In genomic region chr19:38627075-38627768, GRCm38 (mm10) we compare ENCODE assay signal across 27 mouse cellular contexts.
DNase-seq lines count a peak whose midpoint lies in the region; ATAC-seq and TF ChIP-seq lines count a peak whose summit lies in the region.
"Had no signal": no experiment of that assay in that cellular context is flagged by ENCODE, and none has a peak within 500 bp of the region (broad histone marks: within the 10 kb centered on the region; RNA-seq: fewer than 3 reads in every experiment).

No protein-coding gene starts in this region.

- no peaks in the 10 kb centered on the region for H3K36me3 ChIP-seq in heart, postnatal 0 days (replicated peaks; ENCODE audit: control insufficient read depth, insufficient read depth, low read length)
- no peaks in the 10 kb centered on the region for H3K36me3 ChIP-seq in heart, embryonic 10.5 days
- H3K36me3 ChIP-seq in lung, embryonic 16.5 days (ENCODE audit: control insufficient read depth, insufficient read depth, low read length), result no peaks in the 10 kb centered on the region
- no peaks in the 10 kb centered on the region for H3K36me3 ChIP-seq in embryonic facial prominence, embryonic 10.5 days (replicated peaks)
- H3K36me3 ChIP-seq: embryonic facial prominence, embryonic 13.5 days; forebrain, embryonic 12.5 days; G1E; hindbrain, embryonic 13.5 days; limb, embryonic 10.5 days; liver, embryonic 15.5 days; midbrain, embryonic 12.5 days; neural tube, embryonic 15.5 days had no signal

- WGBS in heart, postnatal 0 days, result 38% methylated on average over 9 of the region's 9 CpGs
- WGBS in heart, embryonic 10.5 days, result 78% methylated on average over 9 of the region's 9 CpGs
- WGBS in lung, embryonic 16.5 days, result 43% methylated on average over 9 of the region's 9 CpGs
- WGBS in embryonic facial prominence, embryonic 10.5 days, result 79% methylated on average over 9 of the region's 9 CpGs

- no peak overlapping the region for H3K4me2 ChIP-seq in heart, postnatal 0 days (ENCODE audit: low read depth, low read length)
- no peak overlapping the region for H3K4me2 ChIP-seq in lung, embryonic 16.5 days (ENCODE audit: low read depth, low read length)
- H3K4me2 ChIP-seq: embryonic facial prominence, embryonic 13.5 days; forebrain, embryonic 12.5 days; hindbrain, embryonic 13.5 days; liver, embryonic 15.5 days; midbrain, embryonic 12.5 days; neural tube, embryonic 15.5 days had no signal

- no peak overlapping the region for H3K4me3 ChIP-seq in heart, postnatal 0 days (ENCODE audit: low read depth, low read length)
- H3K4me3 ChIP-seq in heart, embryonic 10.5 days, result no peak overlapping the region
- H3K4me3 ChIP-seq in lung, embryonic 16.5 days (ENCODE audit: low read length), result no peak overlapping the region
- no peak overlapping the region for H3K4me3 ChIP-seq in embryonic facial prominence, embryonic 10.5 days
- H3K4me3 ChIP-seq: embryonic facial prominence, embryonic 13.5 days; erythroblast, embryonic 14.5 days; forebrain, embryonic 12.5 days; gastrocnemius, adult 2 months; hindbrain, embryonic 13.5 days; limb, embryonic 10.5 days; liver, embryonic 15.5 days; midbrain, embryonic 12.5 days; neural tube, embryonic 15.5 days had no signal

- H3K27ac ChIP-seq in heart, postnatal 0 days (ENCODE audit: low read depth), result peak overlapping the region; percentile 32
- no peak overlapping the region for H3K27ac ChIP-seq in heart, embryonic 10.5 days
- no peak overlapping the region; the same call in 1 of the 2 replicates for H3K27ac ChIP-seq in lung, embryonic 16.5 days (ENCODE audit: low read length)
- no peak overlapping the region for H3K27ac ChIP-seq in embryonic facial prominence, embryonic 10.5 days (replicated peaks)
- H3K27ac ChIP-seq: embryonic facial prominence, embryonic 13.5 days; forebrain, embryonic 12.5 days; gastrocnemius, adult 2 months; hindbrain, embryonic 13.5 days; limb, embryonic 10.5 days; liver, embryonic 15.5 days; midbrain, embryonic 12.5 days; neural tube, embryonic 15.5 days had no signal

- no peak for DNase-seq in heart, postnatal 0 days (ENCODE audit: low spot score)
- no peak for DNase-seq in heart, embryonic 10.5 days (ENCODE audit: low spot score)
- DNase-seq in lung, adult 18-20 months, result peak; percentile 60 to 64
- peak; percentile 56 to 71 for DNase-seq in lung, postnatal 4 days
- DNase-seq in embryonic facial prominence, embryonic 10.5 days (ENCODE audit: low spot score), result no peak
- no peak for DNase-seq in layer of hippocampus, adult 11-12 months (ENCODE audit: low spot score)
- DNase-seq: adrenal gland, adult 8-10 months; B cell, adult 2 months; cerebellum, adult 11-12 months; cerebellum, postnatal 14 days; gastrocnemius, adult 2 months; kidney, adult 8-10 months; kidney, postnatal 10 days; liver; right cerebral cortex, postnatal 14 days had no signal

- TF ChIP-seq EP300 in heart, postnatal 0 days (IDR thresholded peaks at IDR 0.05; ENCODE audit: low read depth), result peak; percentile 27; the same call in 1 of the 2 replicates

- no peak for TF ChIP-seq CTCF in heart, postnatal 0 days (IDR thresholded peaks at IDR 0.05; ENCODE audit: low read depth)

- H3K9me3 ChIP-seq in heart, postnatal 0 days (replicated peaks; ENCODE audit: control insufficient read depth, low read length), result no peaks in the 10 kb centered on the region
- no peaks in the 10 kb centered on the region for H3K9me3 ChIP-seq in heart, embryonic 10.5 days
- no peaks in the 10 kb centered on the region for H3K9me3 ChIP-seq in lung, embryonic 16.5 days (ENCODE audit: control insufficient read depth, low read length)
- H3K9me3 ChIP-seq in embryonic facial prominence, embryonic 10.5 days, result no peaks in the 10 kb centered on the region
- H3K9me3 ChIP-seq: embryonic facial prominence, embryonic 13.5 days; forebrain, embryonic 12.5 days; G1E; hindbrain, embryonic 13.5 days; limb, embryonic 10.5 days; liver, embryonic 15.5 days; midbrain, embryonic 12.5 days; neural tube, embryonic 15.5 days had no signal

- H3K4me1 ChIP-seq in heart, postnatal 0 days (ENCODE audit: control insufficient read depth, insufficient read depth), result peaks cover 24% of the 10 kb centered on the region
- no peaks in the 10 kb centered on the region for H3K4me1 ChIP-seq in heart, embryonic 10.5 days
- H3K4me1 ChIP-seq in lung, embryonic 16.5 days (replicated peaks; ENCODE audit: control insufficient read depth, insufficient read depth, low read length), result 0 out of 2 replicates have a peak, but pooled peaks cover 4% of the 10 kb centered on the region
- peaks cover 13% of the 10 kb centered on the region; the same call in 1 of the 2 replicates for H3K4me1 ChIP-seq in embryonic facial prominence, embryonic 10.5 days
- H3K4me1 ChIP-seq: forebrain, embryonic 12.5 days; hindbrain, embryonic 13.5 days; liver, embryonic 15.5 days; midbrain, embryonic 12.5 days; neural tube, embryonic 15.5 days had no signal

- peak; percentile 81 for ATAC-seq in heart, postnatal 0 days (ENCODE audit: insufficient read depth, low read depth)
- peak; percentile 56; the same call in 1 of the 2 replicates for ATAC-seq in lung, embryonic 16.5 days (ENCODE audit: low read depth)
- ATAC-seq: activated CD4-positive, CD25-positive, alpha-beta regulatory T cell, adult 4 months had no signal

- no peak overlapping the region for H3K9ac ChIP-seq in heart, postnatal 0 days (replicated peaks; ENCODE audit: low read depth, low read length)
- H3K9ac ChIP-seq in lung, embryonic 16.5 days (ENCODE audit: low read length), result no peak overlapping the region
- H3K9ac ChIP-seq: embryonic facial prominence, embryonic 13.5 days; forebrain, embryonic 12.5 days; hindbrain, embryonic 13.5 days; liver, embryonic 15.5 days; midbrain, embryonic 12.5 days; neural tube, embryonic 15.5 days had no signal

- no peaks in the 10 kb centered on the region for H3K27me3 ChIP-seq in heart, postnatal 0 days (ENCODE audit: control insufficient read depth, insufficient read depth, low read length)
- no peaks in the 10 kb centered on the region for H3K27me3 ChIP-seq in heart, embryonic 10.5 days (ENCODE audit: insufficient read depth, poor library complexity, severe bottlenecking)
- H3K27me3 ChIP-seq in lung, embryonic 16.5 days (ENCODE audit: control insufficient read depth, insufficient read depth, low read depth, low read length), result no peaks in the 10 kb centered on the region
- H3K27me3 ChIP-seq in embryonic facial prominence, embryonic 10.5 days (replicated peaks; ENCODE audit: low read depth, poor library complexity, severe bottlenecking), result no peaks in the 10 kb centered on the region
- H3K27me3 ChIP-seq: CH12.LX; embryonic facial prominence, embryonic 13.5 days; forebrain, embryonic 12.5 days; hindbrain, embryonic 13.5 days; liver, embryonic 15.5 days; midbrain, embryonic 12.5 days; neural tube, embryonic 15.5 days had no signal

Comparison
In these comparisons a context has a peak if more than half of its experiments do, and no peak if none do; other contexts are left out.
1. DNase-seq: peak in lung, adult 18-20 months (2 of 2) and lung, postnatal 4 days (2 of 2); none in heart, postnatal 0 days (single experiment), heart, embryonic 10.5 days (single experiment), embryonic facial prominence, embryonic 10.5 days (single experiment) and layer of hippocampus, adult 11-12 months (single experiment).